Mouse (Mus musculus): ENCODE measurements around the gene Slc25a5. TPM values are rescaled to one million over a fixed set of nuclear protein-coding genes. Genes with fewer than 3 reads are reported as not detected.

Gene Slc25a5
- total RNA-seq, 4 experiments from 2014 or later, result 319 to 349 (median 332) TPM

DNA sequence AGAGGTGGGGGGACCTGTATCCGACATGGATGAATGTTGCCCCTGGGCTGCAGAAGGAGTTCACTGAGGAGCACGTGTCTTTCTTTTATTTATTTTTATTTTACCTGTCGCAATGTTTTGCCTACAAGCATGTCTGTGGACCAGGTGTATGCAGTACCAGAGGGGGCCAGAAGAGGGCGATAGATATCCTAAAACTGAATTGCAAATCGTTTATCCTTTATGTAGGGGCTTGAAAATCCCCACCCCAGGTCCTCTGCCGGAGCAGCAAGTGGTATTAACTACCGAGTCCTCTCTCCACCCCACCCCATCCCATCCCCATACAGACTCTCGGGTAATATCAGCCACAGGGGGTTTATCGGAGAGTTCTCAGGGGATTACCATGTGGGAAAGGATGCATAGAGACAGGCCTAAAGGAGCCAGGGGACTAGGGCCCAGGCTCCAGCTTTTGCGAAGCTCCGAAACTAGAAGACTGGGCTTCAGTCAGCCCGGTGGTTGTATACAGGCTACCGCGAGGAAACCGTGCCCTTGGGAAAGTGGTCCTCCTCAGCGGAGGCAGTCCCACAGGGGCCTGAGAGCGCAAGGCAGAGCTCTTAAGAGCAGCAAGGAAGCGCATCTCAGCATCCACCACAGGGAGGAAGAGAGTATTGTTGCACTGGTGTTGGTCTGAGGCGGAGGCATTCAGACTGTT is 38.1 kb downstream of the Slc25a5 start:
- DNase-seq (ENCODE audit: low spot score in 2 of 2), result peak; percentile 11 to 55

DNA sequence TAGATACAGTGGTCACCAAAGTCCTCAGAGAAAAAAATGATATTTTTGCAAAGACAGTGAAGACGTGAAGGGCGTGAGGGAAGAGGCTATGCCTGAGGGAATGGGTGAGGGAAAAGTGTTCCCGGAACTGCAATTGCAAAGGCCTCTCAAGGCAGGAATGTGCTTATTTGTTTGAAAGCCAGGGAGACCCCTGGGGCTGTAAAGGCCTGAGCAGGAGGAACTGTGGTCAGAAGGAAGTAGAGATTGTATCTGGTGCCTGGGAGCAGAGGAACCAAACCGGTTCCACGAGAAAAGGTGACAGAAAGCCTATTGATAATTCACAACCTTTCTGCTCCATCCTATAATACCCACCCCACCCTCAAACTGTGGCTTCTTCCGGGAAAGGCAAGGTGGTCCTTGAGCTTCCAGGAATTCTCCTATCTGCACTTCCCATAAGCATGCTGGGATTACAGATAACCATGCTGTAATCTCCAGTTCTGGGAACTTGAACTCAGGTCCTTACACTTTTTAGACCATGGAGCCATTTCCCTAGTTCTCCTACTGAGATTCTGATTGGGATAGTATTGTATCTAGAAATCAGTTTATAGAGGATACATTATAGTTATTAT is 41.7 kb downstream of the Slc25a5 start:
- DNase-seq (ENCODE audit: low spot score in 2 of 2), result no peak

DNA sequence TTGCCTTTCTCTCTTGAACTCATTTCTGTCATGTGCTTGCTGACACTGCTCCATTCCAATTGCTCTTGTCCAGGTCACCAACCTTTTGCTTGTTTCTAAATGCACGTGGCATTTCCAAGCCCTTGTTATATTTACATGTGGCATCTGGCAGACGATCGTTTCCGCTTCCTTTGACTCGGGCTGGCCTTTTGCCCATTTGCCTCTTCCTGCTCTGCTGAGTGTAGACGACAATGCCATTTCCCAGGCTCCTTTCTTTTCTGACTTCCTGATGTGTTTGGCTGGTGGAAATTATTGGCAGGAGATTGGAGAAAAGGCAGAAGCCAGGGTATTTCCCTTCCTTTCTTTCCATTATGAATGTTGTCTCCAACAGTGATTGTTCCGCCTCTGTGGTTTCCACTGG is 43.9 kb downstream of the Slc25a5 start:
- no peak for DNase-seq (ENCODE audit: low spot score in 2 of 2)

DNA sequence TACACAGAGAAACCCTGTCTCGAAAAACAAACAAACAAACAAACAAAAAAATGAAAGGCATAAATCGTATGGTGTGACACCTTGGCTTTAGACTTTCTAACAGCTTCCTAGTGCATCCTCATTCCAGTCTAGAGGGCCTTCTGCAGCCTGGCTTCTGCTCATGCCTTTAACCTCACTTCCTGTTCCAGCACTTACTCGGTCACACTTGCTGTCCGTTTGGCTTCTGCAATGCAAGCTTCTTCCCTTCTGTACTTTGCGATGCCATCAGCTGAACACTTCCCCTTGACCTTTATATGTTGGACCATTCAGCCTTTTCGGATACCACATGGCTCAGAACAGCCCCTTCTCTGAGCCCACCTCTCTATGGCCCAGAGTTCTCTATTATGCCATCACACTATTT is 46.2 kb downstream of the Slc25a5 start:
- no peak for DNase-seq (ENCODE audit: low spot score in 2 of 2)

DNA sequence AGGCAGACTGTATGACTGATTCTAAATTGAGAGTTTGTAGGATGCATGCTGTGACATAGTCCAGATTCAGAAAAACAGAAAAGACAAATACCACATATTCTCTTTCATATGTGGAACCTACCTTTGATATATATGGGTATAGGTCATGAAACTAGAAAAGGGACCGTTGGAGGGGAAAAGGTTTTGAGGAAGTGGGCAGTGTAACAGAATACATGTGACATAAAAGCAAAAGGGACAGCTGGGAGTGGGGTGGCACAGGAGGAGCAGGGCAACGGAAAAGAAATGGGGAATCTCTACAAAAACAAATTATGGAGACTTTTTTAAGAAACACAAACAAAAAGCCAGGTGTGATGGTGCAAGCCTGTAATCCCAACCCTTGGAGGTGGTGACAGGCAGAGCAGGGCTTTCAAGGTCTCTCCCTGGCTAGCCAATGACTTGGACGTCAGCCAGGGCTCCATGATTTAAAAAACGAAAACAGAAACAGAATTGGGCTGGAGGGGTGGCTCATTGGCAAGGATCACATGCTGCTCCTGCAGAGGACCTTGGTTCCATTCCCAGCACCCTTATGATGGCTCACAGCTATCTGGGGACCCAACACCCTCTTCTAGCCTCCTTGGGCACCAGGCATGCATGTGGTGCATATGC is 48.0 kb downstream of the Slc25a5 start:
- no peak for DNase-seq (ENCODE audit: low spot score in 2 of 2)

DNA sequence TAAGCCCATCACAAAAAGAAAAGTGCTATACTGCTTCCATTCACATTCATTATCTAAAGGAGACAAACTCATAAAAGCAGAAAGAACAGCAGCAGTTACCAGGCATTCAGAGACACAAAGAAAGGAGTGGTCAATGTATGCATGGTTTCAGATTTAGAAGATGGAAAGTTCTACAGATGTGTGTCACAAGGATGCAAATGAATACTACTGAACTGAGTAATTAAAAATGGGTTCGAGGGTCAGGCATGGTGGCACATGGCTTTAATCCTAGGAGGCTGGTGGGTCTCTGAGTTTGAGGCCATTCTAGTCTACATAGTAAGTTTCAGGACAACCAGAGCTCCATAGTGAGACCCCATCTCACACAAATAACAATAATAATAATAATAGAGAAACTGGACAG is 51.7 kb downstream of the Slc25a5 start:
- DNase-seq (ENCODE audit: low spot score in 2 of 2), result no peak

Other genes starting within 250 kb of the Slc25a5 start
- gene Pgrmc1, start 197.4 kb upstream of the Slc25a5 start, total RNA-seq (2022), result 100 to 1,000 TPM; 261 to 289 (median 281) TPM
- gene Akap17b, start 150.3 kb upstream of the Slc25a5 start, total RNA-seq (2022), result 10 to 100 TPM in 1 of 4 experiments, 1 to 10 TPM in 3; 9.4 to 11.0 (median 9.7) TPM
- gene Slc25a43, start 52.0 kb upstream of the Slc25a5 start, total RNA-seq (2022), result 1 to 10 TPM in 1 of 4 experiments, under 1 TPM in 2, not detected in 1; 0.41 to 1.7 (median 0.82) TPM
- 10 to 100 TPM; 45.6 to 57.6 (median 53.9) TPM for gene Ube2a, start 78.2 kb downstream of the Slc25a5 start, total RNA-seq (2022)
- gene C330007P06Rik, start 78.5 kb downstream of the Slc25a5 start, total RNA-seq (2022), result 10 to 100 TPM; 37.8 to 41.6 (median 41.1) TPM
- 10 to 100 TPM; 28.7 to 37.9 (median 32.9) TPM for gene Nkrf, start 107.2 kb downstream of the Slc25a5 start, total RNA-seq (2022)
- 10 to 100 TPM; 45.3 to 51.8 (median 48.0) TPM for gene Sept6, start 196.1 kb downstream of the Slc25a5 start, total RNA-seq (2022)

Measured in layer of hippocampus, adult 8-10 months (tissue).